Mouse (Mus musculus) natural killer cell, adult 2 months (primary cell): ENCODE results near the gene Ankrd63.
A peak's percentile ranks its signal among the peaks of the same experiment; 100 is the strongest.

ENCODE experiments used
- DNase-seq, 2 experiments: peaks; one replicate each; pipeline ENCODE4 v3.0.0; 2022; ENCODE audit warnings: low spot score in 2 of 2

The Ankrd63 gene

DNA sequence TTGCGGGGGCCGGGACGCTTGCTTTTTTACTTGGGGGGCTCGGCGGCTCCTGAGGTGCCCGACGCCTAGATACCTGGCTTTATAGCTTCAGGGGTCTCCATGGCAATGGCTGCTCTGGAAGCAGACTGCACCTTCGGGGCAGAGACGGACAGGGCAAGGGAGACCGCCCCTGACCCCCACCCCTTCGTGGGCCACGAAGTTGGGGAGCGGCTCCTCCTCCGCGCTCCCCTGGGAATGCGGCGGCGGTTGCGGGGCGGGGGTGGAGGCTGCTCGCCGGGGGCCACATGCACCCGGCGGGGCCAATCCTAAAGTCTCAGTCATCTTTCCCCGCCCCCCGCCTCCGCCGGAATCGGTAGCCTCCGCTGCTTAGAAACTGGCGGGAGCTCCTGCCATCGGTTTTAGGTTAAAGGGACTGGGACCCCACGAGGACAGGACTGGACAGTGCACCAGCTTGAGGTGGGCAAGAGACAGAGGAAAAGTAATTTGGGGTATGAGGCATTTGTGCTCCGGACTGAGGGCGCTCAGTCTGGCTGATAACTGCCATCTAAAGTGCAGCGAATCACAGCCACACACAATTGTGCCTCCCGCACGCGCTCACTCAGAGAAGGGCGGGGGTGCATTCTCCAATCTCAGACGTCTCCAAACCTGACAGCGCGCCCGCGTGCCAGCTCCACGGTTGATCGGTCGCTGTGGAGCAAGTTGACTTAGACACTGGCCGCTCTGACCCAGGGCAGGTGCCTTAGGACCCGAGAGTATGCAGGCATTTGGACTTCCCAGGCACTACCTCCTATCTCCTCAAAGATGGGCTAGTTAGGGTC is at the start of gene Ankrd63:
Ankrd63 (minus strand) TSS at position 51 of the 818 bp plus-strand sequence.
- no peak for DNase-seq

- DNase-seq, result no peak
Measured at GRCm38 (mm10) chr2:118752792-118753108, 49.0 kb upstream of the Ankrd63 start.

- DNase-seq, result no peak
Measured at GRCm38 (mm10) chr2:118751896-118752791, 48.4 kb upstream of the Ankrd63 start.

DNA sequence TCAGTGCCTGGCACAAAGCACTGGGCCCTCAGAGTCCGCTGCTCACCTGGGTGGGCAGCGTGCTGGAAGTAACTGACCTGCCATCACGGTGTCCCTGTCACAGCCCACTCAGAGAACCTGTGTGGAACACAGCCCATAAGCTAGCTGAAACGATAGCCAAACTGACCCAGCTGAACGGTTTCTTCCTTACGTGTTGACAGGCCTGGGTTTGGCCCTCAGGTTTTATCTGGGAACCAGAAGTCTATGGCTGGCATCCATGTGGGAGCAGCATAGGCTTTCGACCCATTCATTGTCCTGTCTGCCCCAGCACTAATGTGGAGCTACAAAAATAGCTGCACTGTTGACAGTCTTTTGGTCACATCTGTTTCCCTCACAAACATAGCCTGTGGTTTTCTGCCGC is 46.7 kb upstream of the Ankrd63 start:
- no peak for DNase-seq

DNA sequence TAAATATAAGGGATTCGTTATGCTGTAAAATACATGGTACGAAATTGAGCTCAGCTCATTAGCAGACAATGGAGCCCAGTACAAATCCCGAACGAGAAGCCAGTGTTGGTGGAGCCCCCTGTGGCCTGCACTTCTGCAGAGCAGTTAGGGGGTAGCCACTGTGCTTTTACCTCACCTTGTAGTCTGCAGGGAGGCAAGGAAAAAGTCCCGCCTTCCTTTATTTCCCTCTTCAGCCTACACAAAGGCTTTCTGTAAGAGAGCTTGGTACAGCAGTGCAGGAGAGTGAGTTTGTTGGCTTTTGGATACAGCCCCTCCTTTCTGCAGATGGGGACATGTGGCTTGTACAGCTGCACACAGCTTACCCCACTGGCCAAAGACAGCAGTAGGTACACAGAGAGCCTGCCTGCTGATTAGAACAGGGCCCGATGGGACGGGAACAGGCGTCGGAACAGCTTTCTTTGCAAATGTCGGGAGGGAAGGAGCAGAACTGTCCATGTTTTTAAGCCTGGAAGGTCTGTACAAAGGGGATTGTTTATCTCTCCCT is 45.6 kb upstream of the Ankrd63 start:
- DNase-seq, result no peak

GRCm38 (mm10) chr2:118747301-118747960 is 43.7 kb upstream of the Ankrd63 start:
- DNase-seq, result peak in 1 of 2 experiments; percentile 32

- DNase-seq, result no peak
Measured at GRCm38 (mm10) chr2:118745915-118746901, 42.4 kb upstream of the Ankrd63 start.

DNA sequence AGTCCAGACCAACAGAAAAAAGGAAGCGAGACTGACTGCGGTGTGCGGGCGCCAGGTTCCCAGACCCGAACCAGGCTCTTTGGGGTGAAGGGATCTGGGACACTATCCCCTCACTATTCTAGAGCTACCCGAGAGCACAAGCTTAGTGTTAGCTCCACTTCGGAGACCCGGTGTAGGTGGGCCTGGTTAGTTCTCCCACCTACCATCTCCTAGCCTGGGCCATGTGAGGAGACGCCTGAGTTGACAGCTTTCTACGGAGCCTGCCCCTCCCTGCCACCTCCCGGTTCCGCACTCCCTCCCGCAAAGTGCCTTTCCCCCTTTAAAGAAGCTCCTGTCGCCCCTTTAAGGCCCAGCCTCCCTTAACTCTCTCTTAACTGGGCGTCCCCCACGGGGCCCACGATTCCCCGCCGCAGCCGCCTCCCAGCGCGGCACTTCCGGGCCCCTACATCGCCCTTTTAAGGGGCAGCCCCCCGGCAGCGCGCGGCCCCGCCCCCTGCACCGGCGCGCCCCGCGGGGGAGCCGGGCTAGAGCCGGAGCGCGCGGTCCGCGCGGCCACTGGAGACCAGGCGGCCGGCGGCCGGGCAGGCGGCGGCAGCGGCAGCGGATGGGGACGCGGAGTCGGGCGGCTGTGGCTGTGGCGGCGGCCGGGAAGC is 41.6 kb upstream of the Ankrd63 start, which contains the start of gene Inafm2:
Inafm2 (plus strand) TSS at position 527 of the 653 bp plus-strand sequence.
- DNase-seq, result peak; percentile 66 to 81

DNA sequence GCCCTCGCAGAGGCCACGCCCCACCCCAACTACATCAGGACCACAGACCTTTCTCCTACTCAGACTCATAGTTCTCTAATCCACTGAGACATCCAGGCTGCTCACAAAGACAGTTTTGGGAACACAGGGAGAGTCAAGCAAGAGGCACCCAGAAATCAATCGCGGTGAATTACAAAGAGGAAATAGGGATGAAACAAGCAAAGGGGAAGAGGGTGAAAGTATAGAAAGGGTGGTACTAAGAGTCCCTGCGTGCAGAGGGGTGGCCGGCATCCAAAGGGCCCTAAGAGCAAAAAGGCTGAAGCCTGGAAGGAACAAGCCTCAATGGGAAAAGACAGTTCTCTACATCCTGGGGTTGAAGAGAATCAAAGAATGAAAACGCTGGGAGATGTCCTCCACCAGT is 40.9 kb upstream of the Ankrd63 start:
- no peak for DNase-seq

- DNase-seq, result peak; percentile 41 to 47
Measured at GRCm38 (mm10) chr2:118743261-118743943, 39.6 kb upstream of the Ankrd63 start.

DNA sequence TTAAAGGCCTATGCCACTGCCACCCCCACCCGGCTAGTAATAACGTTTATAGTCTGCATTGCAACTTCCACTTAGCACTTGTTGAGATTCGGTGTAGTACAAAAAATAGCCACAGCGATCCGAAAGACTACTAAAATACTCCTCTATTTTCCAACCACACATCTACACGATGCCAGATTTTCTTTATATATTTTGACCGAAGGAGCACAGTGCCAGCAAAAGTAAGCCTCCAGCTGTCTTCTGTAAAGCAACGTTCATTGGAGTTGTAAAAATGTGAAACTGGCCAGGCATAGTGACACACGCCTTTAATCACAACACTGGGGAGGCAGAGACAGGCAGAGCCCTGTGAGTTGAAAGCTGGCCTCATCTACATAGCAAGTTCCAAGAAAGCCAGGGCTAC is 37.4 kb upstream of the Ankrd63 start:
- no peak for DNase-seq

DNA sequence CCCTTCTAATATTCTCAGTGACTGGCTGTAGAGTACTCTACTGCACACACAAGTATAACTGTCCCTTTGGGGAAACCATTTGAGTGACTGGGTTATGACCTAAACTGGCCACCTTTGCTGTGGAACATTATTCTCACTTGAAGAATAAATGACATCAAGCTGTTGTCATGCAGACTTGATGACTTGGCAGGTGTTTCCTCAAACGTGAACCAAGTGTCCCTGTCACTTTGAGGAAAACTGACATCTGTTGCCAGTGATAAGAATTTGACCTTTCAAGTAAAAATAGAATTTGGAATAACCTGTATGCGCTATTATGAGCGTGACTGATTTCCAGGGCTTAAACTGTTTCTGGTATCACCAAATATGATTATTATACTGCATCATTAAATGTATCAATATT is 36.6 kb upstream of the Ankrd63 start:
- DNase-seq, result no peak

DNA sequence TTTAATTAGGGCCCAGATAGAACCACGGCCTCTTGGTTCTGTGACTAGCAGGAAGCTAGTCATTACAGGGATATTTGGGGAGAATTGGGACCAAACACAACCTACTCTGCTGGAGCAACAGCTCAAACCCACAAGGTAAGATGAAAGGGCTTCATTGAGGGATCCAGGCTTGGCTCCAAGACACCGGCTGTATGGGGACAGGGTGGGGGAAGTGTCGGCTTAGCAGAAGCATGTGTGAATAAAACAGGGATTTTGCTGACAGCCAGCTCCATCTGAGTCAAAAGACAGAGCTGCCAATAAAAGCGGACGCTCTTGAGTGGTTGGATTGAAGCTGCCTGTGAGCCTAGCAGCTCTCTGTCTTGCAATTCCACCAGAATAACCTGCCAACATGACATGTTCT is 29.6 kb upstream of the Ankrd63 start:
- DNase-seq, result no peak

- DNase-seq, result no peak
Measured at GRCm38 (mm10) chr2:118731981-118732380, 28.2 kb upstream of the Ankrd63 start.

- peak; percentile 25 to 51 for DNase-seq
Measured at GRCm38 (mm10) chr2:118730622-118730915, 26.8 kb upstream of the Ankrd63 start.

DNA sequence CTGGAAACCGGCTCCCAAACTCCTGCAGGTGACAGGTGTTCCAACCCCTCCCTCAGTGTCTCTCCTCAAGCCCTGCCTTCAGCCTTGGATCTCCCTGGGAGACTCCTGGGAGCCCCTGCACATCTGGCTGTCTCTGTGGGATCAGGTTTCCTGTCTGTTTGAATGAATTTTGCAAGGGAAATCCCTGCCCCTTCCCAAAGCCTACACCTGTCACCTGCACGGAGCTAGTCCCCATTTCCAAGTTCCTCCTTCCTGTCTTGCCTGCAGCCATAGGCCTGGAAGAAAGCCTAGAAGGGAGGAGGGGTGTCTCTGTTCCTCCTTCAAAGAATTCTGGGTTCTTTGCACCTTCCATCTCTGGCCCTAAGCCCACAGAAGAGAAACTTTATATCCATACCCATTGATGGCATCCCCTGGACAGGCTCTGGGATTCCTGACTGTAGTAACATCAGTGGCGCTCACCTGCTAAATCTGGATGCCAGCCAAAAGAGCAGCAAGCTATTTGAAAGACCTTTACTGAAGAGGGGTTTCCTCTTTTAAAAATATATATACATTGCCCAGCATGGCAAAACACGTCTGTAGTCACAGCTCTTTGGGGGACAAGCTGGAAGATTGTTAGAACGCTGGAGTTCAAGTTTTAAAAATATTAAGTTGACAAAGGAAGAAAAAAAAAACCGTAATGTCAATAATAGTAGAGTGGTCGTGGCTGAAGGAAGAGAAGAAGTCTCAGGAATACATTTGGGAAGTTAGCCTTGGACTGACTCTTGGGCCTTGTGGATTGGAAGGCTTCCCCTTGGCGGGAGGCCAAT is 26.3 kb upstream of the Ankrd63 start:
- no peak for DNase-seq

GRCm38 (mm10) chr2:118729194-118729593 is 25.4 kb upstream of the Ankrd63 start:
- DNase-seq, result no peak

DNA sequence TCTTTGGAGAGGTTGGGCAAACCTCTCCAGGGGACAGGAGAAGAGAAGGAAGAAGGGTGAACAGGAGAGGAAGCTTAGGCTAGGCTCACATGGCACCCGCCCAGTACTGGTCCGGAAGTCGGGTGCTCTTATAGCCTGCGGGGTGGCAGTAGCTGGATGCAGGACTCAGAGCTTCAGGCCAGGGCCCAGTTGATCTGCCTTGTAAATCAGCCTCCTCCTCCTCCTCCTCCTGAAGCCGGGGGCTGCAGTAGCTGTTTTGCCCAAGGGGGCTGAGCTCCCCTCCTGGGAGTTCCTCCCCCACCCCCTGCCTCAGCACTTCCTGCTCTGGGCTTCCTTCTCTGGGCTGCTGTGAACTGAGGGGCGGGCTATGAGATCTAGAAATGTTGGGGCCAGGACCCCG is 24.6 kb upstream of the Ankrd63 start, which contains the start of gene Plcb2:
Plcb2 (minus strand) TSS at position 102 of the 400 bp plus-strand sequence.
- DNase-seq, result peak; percentile 34 to 44

DNA sequence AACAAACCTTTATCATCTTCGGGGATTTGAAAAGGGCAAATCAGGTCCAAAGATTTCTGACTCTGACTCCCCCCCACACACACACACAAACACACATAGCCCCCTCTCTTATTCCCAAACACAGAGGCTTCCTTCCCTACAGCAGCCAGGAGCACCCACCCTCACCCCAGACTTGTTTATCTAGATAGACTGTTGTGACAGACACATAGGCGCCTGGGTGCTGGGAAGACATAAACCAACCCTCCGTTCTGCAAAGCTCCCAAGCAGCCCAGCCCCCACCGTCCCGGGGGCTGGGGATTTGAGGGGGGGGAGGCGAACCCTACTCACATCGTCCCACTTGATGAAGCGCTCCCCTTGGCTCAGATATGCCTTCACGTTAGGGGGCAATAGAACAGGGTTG is 24.1 kb upstream of the Ankrd63 start:
- DNase-seq, result no peak
